Mouse (Mus musculus) neural tube, embryonic 12.5 days (tissue): ENCODE data around the gene Olfr1499. TPM values are rescaled to one million over a fixed set of nuclear protein-coding genes. Genes with fewer than 3 reads are reported as not detected.
"Not testable (repeated sequence)": the region's sequence is repeated elsewhere in the genome, so short reads cannot be mapped to it uniquely, and the experiment has no call there.

Experiments
- ATAC-seq: fragments of 200-750 bp; cut with Nextera tagmentation; 2 replicates; pipeline ENCODE4 v1.8.0; 2017; ENCODE audit warnings: low read depth, mild to moderate bottlenecking, moderate TSS enrichment, moderate library complexity; ENCODE audit not compliant: low FRiP score
- H3K27ac ChIP-seq: fragments of 300-500 bp; sonication (generic); 2 replicates; pipeline ENCODE4 v1.5.1; 2016
- H3K27me3 ChIP-seq: fragments of 300-500 bp; sonication (generic); replicated peaks from 2 replicates; pipeline ENCODE4 v1.6.1; 2016; ENCODE audit warnings: mild to moderate bottlenecking
- H3K36me3 ChIP-seq: fragments of 300-500 bp; sonication (generic); 2 replicates; pipeline ENCODE4 v1.6.1; 2016; ENCODE audit warnings: mild to moderate bottlenecking
- H3K4me1 ChIP-seq: fragments of 300-500 bp; sonication (generic); 2 replicates; pipeline ENCODE4 v1.6.1; 2016
- H3K4me2 ChIP-seq: fragments of 300-500 bp; sonication (generic); replicated peaks from 2 replicates; pipeline ENCODE4 v1.6.1; 2016; ENCODE audit warnings: mild to moderate bottlenecking
- H3K4me3 ChIP-seq: fragments of 300-500 bp; sonication (generic); 2 replicates; pipeline ENCODE4 v1.5.1; 2016
- H3K9ac ChIP-seq: fragments of 300-500 bp; sonication (generic); 2 replicates; pipeline ENCODE4 v1.6.1; 2016; ENCODE audit warnings: mild to moderate bottlenecking
- H3K9me3 ChIP-seq: fragments of 300-500 bp; sonication (generic); 2 replicates; pipeline ENCODE4 v1.6.1; 2016; ENCODE audit warnings: mild to moderate bottlenecking
- WGBS: fragments of 180-500 bp; shearing (Covaris S2); methylation state at CpG from one replicate; pipeline ENCODE4 v1.1.7; 2016; 5-methylcytosine and 5-hydroxymethylcytosine counted together
- polyA plus RNA-seq: library from polyadenylated mRNA; unstranded; fragments of >200 nt; fragmentation: Nextera tagmentation; extraction: Ambion mirVana; gene quantifications from 2 replicates; pipeline ENCODE4 v1.2.1, GENCODE M21; 2016

Olfr1499 gene
- polyA plus RNA-seq = not detected in 2 replicates

DNA sequence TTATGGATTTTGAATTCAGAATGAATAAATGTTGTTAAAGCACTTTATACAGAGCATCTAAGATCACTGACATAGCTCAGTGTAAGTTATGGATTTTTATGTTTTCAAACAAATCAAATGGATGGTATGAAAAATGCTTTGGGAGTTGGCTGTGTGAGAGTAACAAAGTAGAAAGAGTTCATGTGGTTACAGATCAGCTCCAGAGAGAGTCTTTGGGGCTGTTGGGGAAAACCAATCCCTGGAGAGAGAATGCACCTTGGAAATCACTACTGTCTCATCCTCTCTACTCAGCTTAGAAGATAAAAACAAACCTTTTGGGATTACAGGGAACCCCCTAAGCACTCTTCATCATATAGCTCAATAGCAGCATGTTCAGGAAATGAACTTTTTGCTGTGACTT lies at the start of gene Olfr1499:
TSS of gene Olfr1499 (minus strand) at position 101 of the 400 bp plus-strand sequence.
- no peak for ATAC-seq
- Histone ChIP-seq H3K4me3 (no peak within 1 kb of the TSS), H3K27ac (no peak within 1 kb of the TSS), H3K9me3 (no peaks in the 10 kb centered on the region), H3K36me3 (no peaks in the 10 kb centered on the region), H3K4me1 (no peaks in the 10 kb centered on the region), H3K27me3 (no peaks in the 10 kb centered on the region), H3K9ac (no peak within 1 kb of the TSS), H3K4me2 (no peak within 1 kb of the TSS)

DNA sequence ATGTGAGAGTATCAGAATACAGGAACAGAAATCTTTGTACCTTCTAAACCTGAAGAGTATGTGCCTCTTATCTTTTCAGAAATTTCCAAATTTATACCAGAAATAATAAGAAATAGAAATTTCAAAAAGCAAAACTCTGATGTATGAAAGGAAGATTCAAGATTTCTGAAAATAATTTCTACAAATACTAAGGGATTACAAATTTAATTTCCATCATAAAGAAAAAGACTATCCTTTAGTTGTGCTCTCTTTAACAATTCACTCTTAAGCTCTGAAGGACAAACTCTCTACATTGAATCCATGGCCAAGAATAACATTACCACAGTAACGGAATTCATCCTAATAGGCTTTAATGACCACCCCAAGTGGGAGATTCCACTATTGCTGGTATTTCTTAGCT lies 42.2 kb upstream of the Olfr1499 start, which contains the start of gene Olfr1502:
TSS of gene Olfr1502 (plus strand) at position 301 of the 400 bp plus-strand sequence.
- Histone ChIP-seq H3K27me3 (no peaks in the 10 kb centered on the region), H3K27ac (no peak within 1 kb of the TSS), H3K9ac (no peak within 1 kb of the TSS), H3K4me1 (no peaks in the 10 kb centered on the region), H3K4me2 (no peak within 1 kb of the TSS), H3K36me3 (no peaks in the 10 kb centered on the region), H3K4me3 (no peak within 1 kb of the TSS), H3K9me3 (no peaks in the 10 kb centered on the region)
- 80% methylated on average over 1 of the region's 1 CpGs for WGBS
- ATAC-seq = no peak

DNA sequence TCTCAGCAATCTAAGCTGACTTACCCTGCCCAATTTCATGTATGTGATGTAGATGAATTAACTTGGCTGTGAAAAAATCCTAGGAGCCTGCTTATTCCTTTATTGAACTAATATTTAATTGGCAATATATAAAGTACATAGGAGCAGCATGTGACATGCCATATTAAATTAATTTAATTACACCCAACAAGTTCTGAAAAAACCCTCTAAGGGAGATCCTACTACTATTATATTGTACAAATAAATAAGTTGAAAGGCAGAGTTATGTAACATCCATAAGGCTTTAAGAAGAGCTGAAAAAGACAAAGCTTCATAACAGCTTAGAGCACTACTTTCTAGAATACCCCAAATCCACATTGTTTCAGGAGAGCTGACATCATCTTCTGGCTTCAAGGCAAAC lies 31.3 kb upstream of the Olfr1499 start, which contains the start of gene Olfr1501:
TSS of gene Olfr1501 (minus strand) at position 101 of the 400 bp plus-strand sequence.
- not testable (repeated sequence) for H3K4me3 ChIP-seq, ATAC-seq

DNA sequence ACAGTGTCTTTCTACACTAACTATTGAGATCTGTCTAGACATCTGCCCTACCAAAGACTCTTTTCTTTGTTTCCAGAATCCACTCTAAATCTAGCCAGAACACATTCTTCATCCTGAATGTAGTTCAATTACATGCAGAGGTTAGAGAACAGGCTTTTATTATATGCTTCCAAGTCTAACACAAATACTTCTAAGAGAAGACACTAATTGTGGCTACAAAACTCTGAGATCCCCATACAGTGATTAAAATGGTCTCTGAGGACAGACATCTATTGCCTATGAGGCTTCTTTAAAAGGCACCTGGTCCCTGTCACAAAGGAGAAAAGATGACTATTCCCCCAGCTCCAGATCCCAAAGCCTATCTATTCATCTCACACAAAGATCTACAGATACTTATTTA lies 11.1 kb upstream of the Olfr1499 start, which contains the start of gene Olfr1500:
TSS of gene Olfr1500 (minus strand) at position 101 of the 400 bp plus-strand sequence.
- Histone ChIP-seq H3K27ac (no peak within 1 kb of the TSS), H3K4me3 (no peak within 1 kb of the TSS)

More for the DNA sequence above, 31.3 kb upstream of the Olfr1499 start, which contains the start of gene Olfr1501:
- H3K27me3 ChIP-seq, H3K9me3 ChIP-seq, H3K27ac ChIP-seq, H3K4me2 ChIP-seq, H3K36me3 ChIP-seq, H3K9ac ChIP-seq, H3K4me1 ChIP-seq: not testable (repeated sequence)

DNA sequence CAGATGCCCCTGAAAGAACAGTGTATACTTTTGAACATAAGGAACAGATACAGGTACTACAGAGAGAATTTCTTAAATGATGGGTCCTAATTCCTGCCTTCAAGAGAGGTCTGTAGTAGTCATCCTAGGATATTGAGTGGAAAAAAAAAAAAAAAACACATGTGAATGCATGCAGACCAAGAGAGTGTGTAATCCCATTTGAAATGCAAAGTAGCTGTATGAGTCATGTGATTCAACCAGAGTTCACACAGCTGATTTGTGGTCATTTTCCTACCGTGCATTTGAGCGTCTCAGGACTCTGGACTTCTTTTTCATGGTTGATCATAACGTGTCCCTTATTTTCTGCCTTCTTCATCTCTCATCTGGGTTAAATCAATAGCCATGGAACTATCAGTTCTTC lies 9.2 kb upstream of the Olfr1499 start:
- Histone ChIP-seq H3K4me3 (no peak overlapping the region), H3K9ac (no peak overlapping the region), H3K27ac (no peak overlapping the region), H3K9me3 (no peaks in the 10 kb centered on the region), H3K27me3 (no peaks in the 10 kb centered on the region), H3K36me3 (no peaks in the 10 kb centered on the region), H3K4me2 (no peak overlapping the region), H3K4me1 (no peaks in the 10 kb centered on the region)
- WGBS = 78% methylated on average over 3 of the region's 3 CpGs
- ATAC-seq = no peak

More for the DNA sequence above, 11.1 kb upstream of the Olfr1499 start, which contains the start of gene Olfr1500:
- Histone ChIP-seq H3K4me2 (no peak within 1 kb of the TSS), H3K9me3 (no peaks in the 10 kb centered on the region), H3K27me3 (no peaks in the 10 kb centered on the region), H3K9ac (no peak within 1 kb of the TSS), H3K4me1 (no peaks in the 10 kb centered on the region), H3K36me3 (no peaks in the 10 kb centered on the region)
- ATAC-seq = no peak

DNA sequence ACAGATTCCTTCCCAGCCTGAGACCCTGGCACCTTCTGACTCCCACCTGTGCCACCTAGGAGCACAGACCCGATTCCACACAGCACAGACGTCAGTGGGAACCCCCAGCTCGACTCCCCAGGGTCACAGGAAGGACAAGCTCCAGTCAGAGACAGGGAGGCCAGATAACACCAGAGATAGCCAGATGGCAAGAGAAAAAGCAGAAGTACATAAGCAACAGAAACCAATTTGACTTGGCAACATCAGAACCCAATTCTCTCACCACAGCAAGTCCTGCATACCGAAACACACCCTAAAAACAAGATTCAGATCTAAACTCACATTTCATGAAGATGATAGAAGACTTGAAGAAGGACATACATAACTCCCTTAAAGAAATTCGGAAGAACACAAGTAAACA lies 1.6 kb upstream of the Olfr1499 start:
- 78% methylated on average over 5 of the region's 5 CpGs for WGBS

DNA sequence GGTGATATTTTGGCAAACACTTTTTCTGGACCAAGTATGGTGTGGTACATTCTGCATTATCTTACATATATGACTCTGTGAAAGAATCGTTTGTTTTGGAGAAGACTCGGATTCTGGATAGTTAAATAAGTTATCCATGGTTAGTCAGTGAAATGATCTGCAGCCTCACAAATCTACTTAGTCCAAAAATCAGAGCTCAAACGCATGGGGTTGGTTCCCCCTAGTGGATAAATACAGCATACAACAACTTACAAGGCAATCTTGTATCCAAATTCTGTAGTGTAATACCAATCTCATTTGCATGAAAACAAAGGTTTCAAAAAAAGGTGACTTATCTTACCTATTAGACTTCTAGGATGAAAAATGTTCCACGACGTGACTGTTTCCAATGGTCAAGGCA lies 420 bp downstream of the Olfr1499 start:
- no peaks in the 10 kb centered on the region for H3K27me3 ChIP-seq
- no peak for ATAC-seq
- no peaks in the 10 kb centered on the region for H3K4me1 ChIP-seq
- 39% methylated on average over 5 of the region's 5 CpGs for WGBS
- H3K9me3 ChIP-seq = no peaks in the 10 kb centered on the region
- H3K4me3 ChIP-seq = no peak overlapping the region
- no peaks in the 10 kb centered on the region for H3K36me3 ChIP-seq
- H3K27ac ChIP-seq = no peak overlapping the region
- no peak overlapping the region for H3K9ac ChIP-seq
- no peak overlapping the region for H3K4me2 ChIP-seq

More for the DNA sequence above, 1.6 kb upstream of the Olfr1499 start:
- Histone ChIP-seq H3K36me3 (no peaks in the 10 kb centered on the region), H3K27ac (no peak overlapping the region), H3K9me3 (no peaks in the 10 kb centered on the region), H3K4me1 (no peaks in the 10 kb centered on the region), H3K27me3 (no peaks in the 10 kb centered on the region), H3K4me3 (no peak overlapping the region), H3K4me2 (no peak overlapping the region), H3K9ac (no peak overlapping the region)
- no peak for ATAC-seq

DNA sequence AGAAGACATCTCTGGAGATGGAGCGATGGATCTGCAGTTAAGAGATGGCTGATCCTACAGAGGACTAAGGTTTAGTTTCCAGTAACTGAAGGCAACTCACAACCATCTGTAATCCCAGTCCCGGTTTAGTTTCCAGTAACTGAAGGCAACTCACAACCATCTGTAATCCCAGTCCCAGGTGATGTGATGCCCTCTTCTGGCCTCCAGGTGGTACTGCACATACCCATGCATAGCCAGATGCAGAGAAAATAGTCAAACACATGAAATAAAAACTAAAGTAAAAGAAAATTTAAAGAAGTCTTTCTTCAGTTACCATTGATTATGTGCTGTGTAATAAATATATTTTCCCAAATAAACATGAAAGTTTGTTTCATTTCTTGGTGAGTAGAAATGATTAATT lies 6.4 kb downstream of the Olfr1499 start:
- Histone ChIP-seq H3K4me2 (no peak overlapping the region), H3K36me3 (no peaks in the 10 kb centered on the region), H3K4me3 (no peak overlapping the region), H3K9me3 (no peaks in the 10 kb centered on the region), H3K9ac (no peak overlapping the region), H3K27ac (no peak overlapping the region), H3K27me3 (no peaks in the 10 kb centered on the region), H3K4me1 (no peaks in the 10 kb centered on the region)
- no peak for ATAC-seq
- WGBS = 62% methylated on average over 2 of the region's 2 CpGs

DNA sequence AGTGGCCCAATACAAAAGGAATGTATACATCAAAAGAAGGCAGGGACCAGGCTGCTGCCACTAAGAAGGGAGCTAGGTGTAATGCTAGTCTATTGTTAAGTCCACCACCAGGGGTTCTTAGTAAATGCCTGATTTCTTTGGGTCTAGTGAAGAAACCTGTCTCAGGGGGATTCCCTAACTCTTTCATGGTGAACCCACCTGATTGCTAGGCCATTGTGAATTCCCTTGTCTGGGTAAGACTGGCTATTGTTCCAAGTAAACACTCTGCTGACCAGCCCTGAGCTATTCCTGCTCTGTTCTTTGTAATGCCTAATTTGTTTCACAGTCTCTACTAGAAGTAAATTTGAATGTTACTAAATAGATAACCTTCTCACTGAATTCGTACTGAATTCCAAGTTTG lies 13.8 kb downstream of the Olfr1499 start:
- H3K27ac ChIP-seq, ATAC-seq: not testable (repeated sequence)
- WGBS = 79% methylated on average over 1 of the region's 1 CpGs

DNA sequence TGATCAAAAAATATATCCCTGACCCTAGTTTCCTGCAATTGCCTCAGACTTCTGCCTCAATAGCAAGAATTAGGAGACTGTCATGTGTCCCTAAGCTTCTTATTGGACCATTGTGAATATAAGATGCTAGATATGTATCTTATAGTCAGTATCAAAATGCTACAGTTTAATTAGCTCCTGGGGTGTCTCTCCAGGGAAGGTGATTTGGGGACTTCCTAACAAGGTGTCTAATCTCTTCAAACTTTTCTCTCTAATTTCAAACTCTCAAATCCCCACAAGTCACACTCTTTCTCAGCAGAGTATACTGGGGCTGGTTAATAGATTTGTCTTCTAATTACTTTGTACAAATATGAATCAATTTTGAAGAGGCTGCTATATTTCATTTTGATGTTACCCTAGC lies 21.1 kb downstream of the Olfr1499 start, which contains the start of gene Olfr1497:
TSS of gene Olfr1497 (minus strand) at position 101 of the 400 bp plus-strand sequence.
- Histone ChIP-seq H3K9ac (no peak within 1 kb of the TSS), H3K4me2 (no peak within 1 kb of the TSS), H3K4me3 (no peak within 1 kb of the TSS), H3K27ac (no peak within 1 kb of the TSS), H3K36me3 (no peaks in the 10 kb centered on the region), H3K4me1 (no peaks in the 10 kb centered on the region), H3K9me3 (no peaks in the 10 kb centered on the region), H3K27me3 (no peaks in the 10 kb centered on the region)
- no peak for ATAC-seq

More for the DNA sequence above, 13.8 kb downstream of the Olfr1499 start:
- not testable (repeated sequence) for H3K4me3 ChIP-seq, H3K27me3 ChIP-seq, H3K4me2 ChIP-seq, H3K36me3 ChIP-seq, H3K9ac ChIP-seq, H3K9me3 ChIP-seq, H3K4me1 ChIP-seq

DNA sequence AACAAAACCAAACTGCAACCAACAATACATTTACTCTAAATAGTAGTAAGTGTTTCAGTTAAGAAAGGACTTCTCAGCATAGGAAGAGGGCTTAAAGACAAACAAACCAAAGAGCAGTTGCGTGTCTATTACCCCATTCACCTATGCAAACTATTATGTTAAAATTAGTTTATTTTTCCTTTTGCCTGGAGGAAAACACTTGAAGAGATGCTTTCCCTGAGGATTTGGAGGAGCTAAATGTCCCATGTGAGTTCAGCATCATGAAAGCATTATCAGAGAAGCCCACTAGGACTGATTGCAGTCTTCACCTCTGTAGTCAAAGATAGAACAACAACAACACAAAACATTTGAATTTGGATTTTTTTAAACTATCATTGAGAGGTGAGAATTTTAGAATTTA lies 41.7 kb downstream of the Olfr1499 start, which contains the start of gene Olfr1496:
TSS of gene Olfr1496 (plus strand) at position 301 of the 400 bp plus-strand sequence.
- H3K4me2 ChIP-seq = no peak within 1 kb of the TSS
- WGBS = 84% methylated on average over 1 of the region's 1 CpGs
- H3K9ac ChIP-seq = no peak within 1 kb of the TSS
- no peaks in the 10 kb centered on the region for H3K9me3 ChIP-seq
- H3K36me3 ChIP-seq = no peaks in the 10 kb centered on the region
- H3K4me1 ChIP-seq = no peaks in the 10 kb centered on the region
- no peak within 1 kb of the TSS for H3K27ac ChIP-seq
- ATAC-seq = no peak
- H3K27me3 ChIP-seq = no peaks in the 10 kb centered on the region
- no peak within 1 kb of the TSS for H3K4me3 ChIP-seq

DNA sequence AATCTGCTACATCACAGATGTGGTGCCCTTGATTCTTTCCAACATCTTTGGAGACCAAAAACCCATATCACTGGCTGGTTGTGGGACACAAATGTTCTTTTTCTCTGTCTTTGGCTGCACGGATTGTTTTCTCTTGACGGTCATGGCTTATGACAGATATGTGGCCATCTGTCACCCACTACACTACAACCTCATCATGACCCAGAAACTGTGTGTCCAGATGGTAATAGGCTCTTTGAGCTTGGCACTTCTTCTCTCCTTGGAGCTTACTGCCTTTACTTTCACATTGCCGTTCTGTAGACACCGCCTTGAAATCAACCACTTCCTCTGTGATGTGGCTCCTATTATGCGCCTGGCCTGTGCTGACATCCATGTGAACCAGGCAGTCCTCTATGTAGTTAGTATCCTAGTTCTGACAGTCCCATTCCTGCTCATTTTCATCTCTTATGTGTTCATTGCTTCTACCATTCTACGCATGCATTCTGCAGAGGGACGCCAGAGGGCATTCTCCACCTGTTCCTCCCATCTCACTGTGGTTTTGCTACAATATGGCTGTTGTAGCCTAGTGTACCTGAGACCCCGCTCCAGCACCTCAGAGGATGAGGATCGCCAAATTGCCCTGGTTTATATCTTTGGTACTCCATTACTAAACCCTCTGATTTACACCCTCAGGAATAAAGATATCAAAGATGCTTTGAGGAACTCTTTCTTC lies 50.5 kb downstream of the Olfr1499 start:
- Histone ChIP-seq H3K4me2 (no peak overlapping the region), H3K27me3 (no peaks in the 10 kb centered on the region), H3K9ac (no peak overlapping the region), H3K36me3 (no peaks in the 10 kb centered on the region), H3K4me3 (no peak overlapping the region), H3K9me3 (no peaks in the 10 kb centered on the region), H3K4me1 (no peaks in the 10 kb centered on the region), H3K27ac (no peak overlapping the region)
- no peak for ATAC-seq
- WGBS = 89% methylated on average over 9 of the region's 9 CpGs

DNA sequence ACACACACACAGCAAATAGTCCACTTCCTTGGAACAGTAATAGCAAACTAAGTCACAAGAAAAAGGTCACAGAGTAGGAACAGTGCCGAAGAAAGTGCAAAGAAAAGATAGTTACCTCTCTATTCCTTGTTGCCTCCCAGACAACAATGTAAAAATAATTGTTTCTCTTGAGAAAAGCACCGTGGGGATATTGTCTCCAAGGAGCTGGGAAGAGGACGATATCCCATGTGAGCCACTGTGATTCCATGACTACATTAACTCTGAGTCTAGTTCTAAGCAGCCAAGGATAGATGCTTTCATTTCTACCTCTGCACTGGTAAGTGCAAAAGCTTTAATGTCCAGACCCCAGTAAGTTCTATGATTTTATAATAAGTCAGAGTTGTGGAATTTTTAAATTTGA lies 54.9 kb downstream of the Olfr1499 start, which contains the start of gene Olfr1495:
TSS of gene Olfr1495 (plus strand) at position 301 of the 400 bp plus-strand sequence.
- H3K4me1 ChIP-seq = no peaks in the 10 kb centered on the region
- WGBS = 81% methylated on average over 3 of the region's 3 CpGs

More for the DNA sequence above, 54.9 kb downstream of the Olfr1499 start, which contains the start of gene Olfr1495:
- Histone ChIP-seq H3K9me3 (no peaks in the 10 kb centered on the region), H3K36me3 (no peaks in the 10 kb centered on the region), H3K27me3 (no peaks in the 10 kb centered on the region), H3K4me3 (no peak within 1 kb of the TSS), H3K9ac (no peak within 1 kb of the TSS), H3K27ac (no peak within 1 kb of the TSS), H3K4me2 (no peak within 1 kb of the TSS)
- ATAC-seq = no peak
